Mouse (Mus musculus) lung, postnatal 0 days (tissue): Measurements from ENCODE around the gene Apeh.

Source experiments
- CTCF ChIP-seq: IDR thresholded peaks from 2 replicates; pipeline ENCODE4 v1.5.1; 2016; ENCODE audit warnings: antibody characterized with exemption, mild to moderate bottlenecking
- EP300 ChIP-seq: IDR thresholded peaks from 2 replicates; pipeline ENCODE4 v1.6.1; 2016; ENCODE audit warnings: antibody characterized with exemption, mild to moderate bottlenecking, control low read depth

GRCm38 (mm10) chr9:108080168-108080567 lies 14.2 kb downstream of the Apeh start, which contains the start of gene Mst1:
- TF ChIP-seq CTCF (no peak), EP300 (no peak)
